Mouse (Mus musculus): ENCODE results near the gene Sfrp5. TPM values are rescaled to one million over a fixed set of nuclear protein-coding genes. Genes with fewer than 3 reads are reported as not detected.

Gene Sfrp5
- polyA plus RNA-seq, 1 experiment from 2014 or later, result 1.4 TPM

Other genes with a start within 250 kb of the Sfrp5 start
- 41.2 and 41.7 TPM in 2 replicates for gene Mms19, start 221.1 kb downstream of the Sfrp5 start, polyA plus RNA-seq (2015; fragmentation: Nextera tagmentation; extraction: Ambion mirVana)
- 23.0 and 23.5 TPM in 2 replicates for gene Ubtd1, start 220.5 kb downstream of the Sfrp5 start, polyA plus RNA-seq (2015; fragmentation: Nextera tagmentation; extraction: Ambion mirVana)
- gene Ankrd2, start 166.3 kb downstream of the Sfrp5 start, polyA plus RNA-seq (2015; fragmentation: Nextera tagmentation; extraction: Ambion mirVana), result 0.25 and 0.31 TPM in 2 replicates
- 1.3 and 3.3 TPM in 2 replicates for gene Hoga1, start 156.6 kb downstream of the Sfrp5 start, polyA plus RNA-seq (2015; fragmentation: Nextera tagmentation; extraction: Ambion mirVana)
- not detected in 2 replicates for gene 4933411K16Rik, start 150.0 kb downstream of the Sfrp5 start, polyA plus RNA-seq (2015; fragmentation: Nextera tagmentation; extraction: Ambion mirVana)
- gene Morn4, start 115.9 kb downstream of the Sfrp5 start, polyA plus RNA-seq (2015; fragmentation: Nextera tagmentation; extraction: Ambion mirVana), result 34.0 and 41.2 TPM in 2 replicates
- 24.9 and 27.4 TPM in 2 replicates for gene Pi4k2a, start 111.8 kb downstream of the Sfrp5 start, polyA plus RNA-seq (2015; fragmentation: Nextera tagmentation; extraction: Ambion mirVana)
- gene Avpi1, start 73.2 kb downstream of the Sfrp5 start, polyA plus RNA-seq (2015; fragmentation: Nextera tagmentation; extraction: Ambion mirVana), result 29.8 and 35.5 TPM in 2 replicates
- gene Marveld1, start 54.9 kb downstream of the Sfrp5 start, polyA plus RNA-seq (2015; fragmentation: Nextera tagmentation; extraction: Ambion mirVana), result 11.6 and 13.3 TPM in 2 replicates
- gene Zfyve27, start 38.3 kb downstream of the Sfrp5 start, polyA plus RNA-seq (2015; fragmentation: Nextera tagmentation; extraction: Ambion mirVana), result 25.7 and 27.6 TPM in 2 replicates
- gene Golga7b, start 45.3 kb upstream of the Sfrp5 start, polyA plus RNA-seq (2015; fragmentation: Nextera tagmentation; extraction: Ambion mirVana), result 1.5 and 1.8 TPM in 2 replicates
- 8.8 and 9.9 TPM in 2 replicates for gene Crtac1, start 229.5 kb upstream of the Sfrp5 start, polyA plus RNA-seq (2015; fragmentation: Nextera tagmentation; extraction: Ambion mirVana)